Mouse (Mus musculus): ENCODE results near the gene Smndc1.
A peak's percentile ranks its signal among the peaks of the same experiment; 100 is the strongest.
"Not testable (repeated sequence)": the region's sequence is repeated elsewhere in the genome, so short reads cannot be mapped to it uniquely, and the experiment has no call there.

Gene Smndc1

GRCm38 (mm10) chr19:53412149-53412848 lies 21.9 kb upstream of the Smndc1 start:
- DNase-seq (ENCODE audit: inconsistent ontology term) = peak; percentile 96

- no peak for DNase-seq (ENCODE audit: inconsistent ontology term)
Measured at GRCm38 (mm10) chr19:53409663-53410307, 19.4 kb upstream of the Smndc1 start.

GRCm38 (mm10) chr19:53408398-53408797 lies 18.0 kb upstream of the Smndc1 start:
- no peak for DNase-seq (ENCODE audit: inconsistent ontology term)

- no peak for DNase-seq (ENCODE audit: inconsistent ontology term)
Measured at GRCm38 (mm10) chr19:53407350-53407749, 17.0 kb upstream of the Smndc1 start.

GRCm38 (mm10) chr19:53405810-53406209 lies 15.4 kb upstream of the Smndc1 start:
- DNase-seq (ENCODE audit: inconsistent ontology term) = no peak

GRCm38 (mm10) chr19:53404837-53405356 lies 14.5 kb upstream of the Smndc1 start:
- DNase-seq (ENCODE audit: inconsistent ontology term) = no peak

GRCm38 (mm10) chr19:53404219-53404836 lies 13.9 kb upstream of the Smndc1 start:
- DNase-seq (ENCODE audit: inconsistent ontology term) = peak; percentile 94

- no peak for DNase-seq (ENCODE audit: inconsistent ontology term)
Measured at GRCm38 (mm10) chr19:53402741-53403432, 12.5 kb upstream of the Smndc1 start.

- no peak for DNase-seq (ENCODE audit: inconsistent ontology term)
Measured at GRCm38 (mm10) chr19:53400332-53401110, 10.1 kb upstream of the Smndc1 start.

- no peak for DNase-seq (ENCODE audit: inconsistent ontology term)
Measured at GRCm38 (mm10) chr19:53399213-53399612, 8.8 kb upstream of the Smndc1 start.

- DNase-seq (ENCODE audit: inconsistent ontology term) = no peak
Measured at GRCm38 (mm10) chr19:53397451-53398233, 7.3 kb upstream of the Smndc1 start.

GRCm38 (mm10) chr19:53395805-53396204 lies 5.4 kb upstream of the Smndc1 start:
- DNase-seq (ENCODE audit: inconsistent ontology term) = not testable (repeated sequence)

GRCm38 (mm10) chr19:53394956-53395355 lies 4.6 kb upstream of the Smndc1 start:
- not testable (repeated sequence) for DNase-seq (ENCODE audit: inconsistent ontology term)

GRCm38 (mm10) chr19:53394552-53394951 lies 4.2 kb upstream of the Smndc1 start:
- DNase-seq (ENCODE audit: inconsistent ontology term) = peak; percentile 59

GRCm38 (mm10) chr19:53393646-53394045 lies 3.3 kb upstream of the Smndc1 start:
- DNase-seq (ENCODE audit: inconsistent ontology term) = no peak

- DNase-seq (ENCODE audit: inconsistent ontology term) = no peak
Measured at GRCm38 (mm10) chr19:53392781-53393343, 2.5 kb upstream of the Smndc1 start.

- DNase-seq (ENCODE audit: inconsistent ontology term) = no peak
Measured at GRCm38 (mm10) chr19:53391787-53392186, 1.4 kb upstream of the Smndc1 start.

- DNase-seq (ENCODE audit: inconsistent ontology term) = no peak
Measured at GRCm38 (mm10) chr19:53391386-53391785, 1.0 kb upstream of the Smndc1 start.

- DNase-seq (ENCODE audit: inconsistent ontology term) = no peak
Measured at GRCm38 (mm10) chr19:53389851-53390431, 437 bp downstream of the Smndc1 start.

GRCm38 (mm10) chr19:53389417-53389816 lies 961 bp downstream of the Smndc1 start:
- DNase-seq (ENCODE audit: inconsistent ontology term) = no peak

Data from Muller cell, postnatal 12 days (primary cell).